Mouse (Mus musculus) cerebellum, adult 18-20 months (tissue): ENCODE measurements around the gene Olfr1076.
"Not testable (repeated sequence)": the region's sequence is repeated elsewhere in the genome, so short reads cannot be mapped to it uniquely, and the experiment has no call there.

Experiments
- DNase-seq, 2 experiments: peaks; one replicate each; pipeline ENCODE4 v3.0.0; 2021

Gene Olfr1076

GRCm38 (mm10) chr2:86508161-86508560, at the start of gene Olfr1076:
Olfr1076 (plus strand) TSS chr2:86508461.
- no peak for DNase-seq

GRCm38 (mm10) chr2:86460434-86460833, 47.8 kb upstream of the Olfr1076 start:
- DNase-seq, result no peak

- DNase-seq, result peak; percentile 12 to 30
These were observed 43.7 kb upstream of the Olfr1076 start for GRCm38 (mm10) chr2:86464442-86465109.

- no peak for DNase-seq
These were observed 21.0 kb upstream of the Olfr1076 start, which contains the start of gene Olfr228 for GRCm38 (mm10) chr2:86487286-86487685. Olfr228 (minus strand) TSS chr2:86487386.

- no peak for DNase-seq
These were observed 22.7 kb downstream of the Olfr1076 start for GRCm38 (mm10) chr2:86530991-86531390.

GRCm38 (mm10) chr2:86542380-86542779, 34.1 kb downstream of the Olfr1076 start, which contains the start of gene Olfr1079:
Olfr1079 (minus strand) TSS chr2:86542480.
- DNase-seq, result no peak

GRCm38 (mm10) chr2:86558135-86558534, 49.9 kb downstream of the Olfr1076 start, which contains the start of gene Olfr1080:
Olfr1080 (minus strand) TSS chr2:86558235.
- DNase-seq, result not testable (repeated sequence)
